Mouse (Mus musculus) heart, postnatal 0 days (tissue): ENCODE data around the gene Xrcc5.

Source experiments
- CTCF ChIP-seq: IDR thresholded peaks from 2 replicates; pipeline ENCODE4 v1.5.1; 2016; ENCODE audit warnings: antibody characterized with exemption, control low read depth, low read depth
- EP300 ChIP-seq: IDR thresholded peaks from 2 replicates; pipeline ENCODE4 v1.6.1; 2016; ENCODE audit warnings: antibody characterized with exemption, low read depth

DNA sequence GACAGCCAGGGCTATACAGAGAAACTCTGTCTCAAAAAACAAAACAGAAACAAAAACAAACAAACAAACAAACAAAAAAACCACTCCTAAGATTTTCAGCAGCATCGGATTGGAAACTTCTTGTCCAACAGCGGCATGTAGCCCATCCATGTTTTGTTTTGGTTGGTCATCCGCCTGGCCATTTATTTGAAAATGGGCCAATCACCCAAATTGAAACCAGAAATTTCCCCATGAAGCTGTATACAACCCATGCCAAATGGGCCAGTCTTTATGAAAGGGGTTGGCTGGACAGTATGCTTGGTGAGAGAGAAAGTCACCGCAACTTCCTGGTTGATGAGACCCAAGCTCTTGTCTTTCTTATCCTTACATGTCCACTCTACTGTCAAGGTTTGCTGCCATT, 16.3 kb upstream of the Xrcc5 start:
- TF ChIP-seq CTCF (no peak), EP300 (no peak)
